Mouse (Mus musculus) v-Abl transformed pro-B cells (cell line): ENCODE results near the gene Rassf2.

ENCODE experiments used
- in situ Hi-C, 2 experiments: fragments of 400-800 bp; cut with MboI; formaldehyde crosslinking; loops; one replicate each; pipeline ENCODE4 v1.15.1; 2025; ENCODE audit not compliant: unreplicated experiment in 2 of 2

Rassf2 gene

GRCm38 (mm10) chr2:131970597-131970996 lies 59.5 kb downstream of the Rassf2 start:
- in situ Hi-C loops: loop anchor here in 1 of 2 experiments (25.0 kb wide), 1 partner anchor 408 kb away; the partner anchor contains the start of gene Adra1d

- in situ Hi-C loops: loop anchor here in 1 of 2 experiments (25.0 kb wide), 1 partner anchor 399 kb away; the partner anchor contains the start of gene Adra1d
Observed at GRCm38 (mm10) chr2:131961671-131962070, 68.4 kb downstream of the Rassf2 start.

GRCm38 (mm10) chr2:131957731-131958222 lies 72.3 kb downstream of the Rassf2 start:
- in situ Hi-C loops: loop anchor here in 1 of 2 experiments (25.0 kb wide), 1 partner anchor 395 kb away; the partner anchor contains the start of gene Adra1d

- in situ Hi-C loops: loop anchor here in 1 of 2 experiments (25.0 kb wide), 1 partner anchor 394 kb away; the partner anchor contains the start of gene Adra1d
Observed at GRCm38 (mm10) chr2:131956336-131957256, 73.5 kb downstream of the Rassf2 start.

- in situ Hi-C loops: loop anchor here in 1 of 2 experiments (25.0 kb wide), 1 partner anchor 393 kb away; the partner anchor contains the start of gene Adra1d
Observed at GRCm38 (mm10) chr2:131955264-131955663, 74.8 kb downstream of the Rassf2 start.

- in situ Hi-C loops: loop anchor here in 1 of 2 experiments (25.0 kb wide), 1 partner anchor 393 kb away; the partner anchor contains the start of gene Adra1d
Observed at GRCm38 (mm10) chr2:131954835-131955234, 75.2 kb downstream of the Rassf2 start.

GRCm38 (mm10) chr2:131953711-131954110 lies 76.3 kb downstream of the Rassf2 start:
- in situ Hi-C loops: loop anchor here in 1 of 2 experiments (25.0 kb wide), 1 partner anchor 391 kb away; the partner anchor contains the start of gene Adra1d

- in situ Hi-C loops: loop anchor here in 1 of 2 experiments (25.0 kb wide), 1 partner anchor 391 kb away; the partner anchor contains the start of gene Adra1d
Observed at GRCm38 (mm10) chr2:131952961-131953538, 77.0 kb downstream of the Rassf2 start.

GRCm38 (mm10) chr2:131952456-131952855 lies 77.6 kb downstream of the Rassf2 start:
- in situ Hi-C loops: loop anchor here in 1 of 2 experiments (25.0 kb wide), 1 partner anchor 390 kb away; the partner anchor contains the start of gene Adra1d

- in situ Hi-C loops: loop anchor here in 1 of 2 experiments (25.0 kb wide), 1 partner anchor 388 kb away; the partner anchor contains the start of gene Adra1d
Observed at GRCm38 (mm10) chr2:131950598-131951095, 79.4 kb downstream of the Rassf2 start, which contains the start of gene Prnd. Gene Prnd, plus strand, starts transcription at chr2:131950861.

- in situ Hi-C loops: loop anchor here (25.0 kb wide), 2 partner anchors 388 to 413 kb away; partner anchors contain the start of gene Adra1d (in 1 of the 2)
Observed at GRCm38 (mm10) chr2:131949767-131950597, 80.1 kb downstream of the Rassf2 start.

GRCm38 (mm10) chr2:131948916-131949639 lies 81.0 kb downstream of the Rassf2 start:
- in situ Hi-C loops: loop anchor here in 1 of 2 experiments (25.0 kb wide), 1 partner anchor 412 kb away; no protein-coding TSS in a partner anchor

- in situ Hi-C loops: loop anchor here in 1 of 2 experiments (25.0 kb wide), 1 partner anchor 411 kb away; no protein-coding TSS in a partner anchor
Observed at GRCm38 (mm10) chr2:131948156-131948555, 81.9 kb downstream of the Rassf2 start.

- in situ Hi-C loops: loop anchor here in 1 of 2 experiments (25.0 kb wide), 1 partner anchor 409 kb away; no protein-coding TSS in a partner anchor
Observed at GRCm38 (mm10) chr2:131946351-131946750, 83.7 kb downstream of the Rassf2 start.

- in situ Hi-C loops: loop anchor here in 1 of 2 experiments (25.0 kb wide), 1 partner anchor 408 kb away; no protein-coding TSS in a partner anchor
Observed at GRCm38 (mm10) chr2:131945765-131946164, 84.3 kb downstream of the Rassf2 start.

GRCm38 (mm10) chr2:131945225-131945624 lies 84.8 kb downstream of the Rassf2 start:
- in situ Hi-C loops: loop anchor here in 1 of 2 experiments (25.0 kb wide), 1 partner anchor 408 kb away; no protein-coding TSS in a partner anchor

GRCm38 (mm10) chr2:131944370-131944769 lies 85.7 kb downstream of the Rassf2 start:
- in situ Hi-C loops: loop anchor here in 1 of 2 experiments (25.0 kb wide), 1 partner anchor 407 kb away; no protein-coding TSS in a partner anchor

GRCm38 (mm10) chr2:131941501-131941900 lies 88.6 kb downstream of the Rassf2 start:
- in situ Hi-C loops: loop anchor here in 1 of 2 experiments (25.0 kb wide), 1 partner anchor 404 kb away; no protein-coding TSS in a partner anchor
